18 mouse cellular contexts compared by ENCODE assay signal in genomic region chr2:152302862-152303261, GRCm38 (mm10).
"Had no signal": no experiment of that assay in that cellular context is flagged by ENCODE, and none has a peak within 500 bp of the region (broad histone marks: within the 10 kb centered on the region; RNA-seq: fewer than 3 reads in every experiment).

No protein-coding gene starts in this region.

- H3K27me3 ChIP-seq: intestine, embryonic 15.5 days; limb, embryonic 13.5 days; liver, embryonic 12.5 days; neural tube, embryonic 12.5 days had no signal

- H3K4me3 ChIP-seq: intestine, embryonic 15.5 days; limb, embryonic 13.5 days; liver, embryonic 12.5 days; midbrain, embryonic 10.5 days; neural tube, embryonic 12.5 days had no signal

- DNase-seq: kidney, adult 9 months; kidney, postnatal 36 days; layer of hippocampus, adult 9-11 months; layer of hippocampus, postnatal 36 days; lung, embryonic 14.5 days; lung, postnatal 10 days; lung, postnatal 4 days; midbrain, embryonic 14.5 days; right cerebral cortex, postnatal 14 days; thymus, adult 18-20 months; thymus, postnatal 14 days had no signal

- H3K27ac ChIP-seq: intestine, embryonic 15.5 days; kidney, postnatal 0 days; limb, embryonic 13.5 days; liver, embryonic 12.5 days; midbrain, embryonic 10.5 days; neural tube, embryonic 12.5 days; stomach, postnatal 0 days had no signal

- ATAC-seq: intestine, embryonic 15.5 days; liver, embryonic 12.5 days had no signal

- H3K9ac ChIP-seq: intestine, embryonic 15.5 days; limb, embryonic 13.5 days; liver, embryonic 12.5 days; lung, embryonic 14.5 days; neural tube, embryonic 12.5 days had no signal

- H3K4me1 ChIP-seq: intestine, embryonic 15.5 days; limb, embryonic 13.5 days; midbrain, embryonic 10.5 days; neural tube, embryonic 12.5 days had no signal

- H3K4me2 ChIP-seq: intestine, embryonic 15.5 days; limb, embryonic 13.5 days; liver, embryonic 12.5 days; lung, embryonic 14.5 days; neural tube, embryonic 12.5 days had no signal

- H3K9me3 ChIP-seq: intestine, embryonic 15.5 days; limb, embryonic 13.5 days; liver, embryonic 12.5 days; midbrain, embryonic 10.5 days; neural tube, embryonic 12.5 days had no signal
